Mouse (Mus musculus): ENCODE data around the gene Pgm1. TPM values are rescaled to one million over a fixed set of nuclear protein-coding genes. Genes with fewer than 3 reads are reported as not detected.

Pgm1 gene
- 30.8 and 32.1 TPM in 2 replicates for polyA plus RNA-seq (2015; fragmentation: Nextera tagmentation; extraction: Ambion mirVana)

- peaks cover 15% of the 10 kb centered on the region for H3K4me1 ChIP-seq
- H3K9me3 ChIP-seq (replicated peaks), result no peaks in the 10 kb centered on the region
- 4% methylated on average over 23 of the region's 23 CpGs for WGBS
- H3K9ac ChIP-seq, result peak within 1 kb of the TSS; percentile 77
- H3K4me3 ChIP-seq, result peak within 1 kb of the TSS; percentile 64
- peak within 1 kb of the TSS; percentile 92 for H3K4me2 ChIP-seq
- no peaks in the 10 kb centered on the region for H3K36me3 ChIP-seq (ENCODE audit: poor library complexity, severe bottlenecking)
- H3K27ac ChIP-seq, result peak within 1 kb of the TSS; percentile 54
- no peaks in the 10 kb centered on the region for H3K27me3 ChIP-seq
- ATAC-seq, result peak; percentile 86
Observed at GRCm38 (mm10) chr4:99929149-99929612, at the start of gene Pgm1. TSS of gene Pgm1 (plus strand) at chr4:99929414.

- peaks cover 6% of the 10 kb centered on the region for H3K4me1 ChIP-seq
- H3K27ac ChIP-seq, result no peak overlapping the region
- no peak for ATAC-seq
Observed at GRCm38 (mm10) chr4:99881882-99882281, 47.3 kb upstream of the Pgm1 start.

GRCm38 (mm10) chr4:99882405-99882804, 46.8 kb upstream of the Pgm1 start:
- peaks cover 6% of the 10 kb centered on the region for H3K4me1 ChIP-seq
- H3K4me2 ChIP-seq, result no peak overlapping the region
- H3K4me3 ChIP-seq, result no peak overlapping the region
- no peak for ATAC-seq
- no peaks in the 10 kb centered on the region for H3K36me3 ChIP-seq (ENCODE audit: poor library complexity, severe bottlenecking)
- H3K27ac ChIP-seq, result no peak overlapping the region
- H3K9me3 ChIP-seq (replicated peaks), result no peaks in the 10 kb centered on the region
- H3K27me3 ChIP-seq, result no peaks in the 10 kb centered on the region
- no peak overlapping the region for H3K9ac ChIP-seq

More at GRCm38 (mm10) chr4:99881882-99882281, 47.3 kb upstream of the Pgm1 start:
- H3K9ac ChIP-seq, result no peak overlapping the region
- no peaks in the 10 kb centered on the region for H3K27me3 ChIP-seq
- no peaks in the 10 kb centered on the region for H3K9me3 ChIP-seq (replicated peaks)
- no peak overlapping the region for H3K4me2 ChIP-seq
- H3K4me3 ChIP-seq, result no peak overlapping the region
- no peaks in the 10 kb centered on the region for H3K36me3 ChIP-seq (ENCODE audit: poor library complexity, severe bottlenecking)

- Histone ChIP-seq H3K4me2 (no peak overlapping the region), H3K9me3 (replicated peaks) (no peaks in the 10 kb centered on the region), H3K4me3 (no peak overlapping the region), H3K27ac (no peak overlapping the region), H3K9ac (no peak overlapping the region), H3K4me1 (no peaks in the 10 kb centered on the region), H3K36me3 (ENCODE audit: poor library complexity, severe bottlenecking) (no peaks in the 10 kb centered on the region), H3K27me3 (no peaks in the 10 kb centered on the region)
- WGBS, result 68% methylated on average over 4 of the region's 4 CpGs
- no peak for ATAC-seq
Observed at GRCm38 (mm10) chr4:99913894-99914451, 15.2 kb upstream of the Pgm1 start.

GRCm38 (mm10) chr4:99926380-99926779, 2.8 kb upstream of the Pgm1 start:
- no peak for ATAC-seq
- Histone ChIP-seq H3K27me3 (no peaks in the 10 kb centered on the region), H3K27ac (no peak overlapping the region), H3K4me1 (peaks cover 15% of the 10 kb centered on the region), H3K9me3 (replicated peaks) (no peaks in the 10 kb centered on the region), H3K9ac (no peak overlapping the region), H3K4me3 (no peak overlapping the region), H3K4me2 (no peak overlapping the region), H3K36me3 (ENCODE audit: poor library complexity, severe bottlenecking) (no peaks in the 10 kb centered on the region)
- WGBS, result 88% methylated on average over 4 of the region's 4 CpGs

- Histone ChIP-seq H3K4me1 (peaks cover 15% of the 10 kb centered on the region), H3K36me3 (ENCODE audit: poor library complexity, severe bottlenecking) (no peaks in the 10 kb centered on the region), H3K4me3 (no peak overlapping the region), H3K4me2 (no peak overlapping the region), H3K27me3 (no peaks in the 10 kb centered on the region), H3K9me3 (replicated peaks) (no peaks in the 10 kb centered on the region), H3K27ac (no peak overlapping the region), H3K9ac (no peak overlapping the region)
- ATAC-seq, result no peak
- 87% methylated on average over 6 of the region's 6 CpGs for WGBS
Observed at GRCm38 (mm10) chr4:99928521-99928920, 693 bp upstream of the Pgm1 start.

- Histone ChIP-seq H3K4me2 (peak within 1 kb of the TSS; percentile 92), H3K36me3 (ENCODE audit: poor library complexity, severe bottlenecking) (no peaks in the 10 kb centered on the region), H3K9me3 (replicated peaks) (no peaks in the 10 kb centered on the region), H3K27ac (peak within 1 kb of the TSS; percentile 54), H3K9ac (peak within 1 kb of the TSS; percentile 77), H3K4me1 (peaks cover 15% of the 10 kb centered on the region), H3K4me3 (peak within 1 kb of the TSS; percentile 64), H3K27me3 (no peaks in the 10 kb centered on the region)
- peak; percentile 95 for ATAC-seq
- under 1% methylated on average over 56 of the region's 57 CpGs for WGBS
Observed at GRCm38 (mm10) chr4:99929613-99930517, 651 bp downstream of the Pgm1 start, which contains the start of gene Itgb3bp. TSS of gene Itgb3bp (minus strand) at chr4:99929813.

- H3K9ac ChIP-seq, result no peak overlapping the region
- no peaks in the 10 kb centered on the region for H3K27me3 ChIP-seq
- no peaks in the 10 kb centered on the region for H3K36me3 ChIP-seq (ENCODE audit: poor library complexity, severe bottlenecking)
- H3K4me3 ChIP-seq, result no peak overlapping the region
- ATAC-seq, result no peak
- H3K4me1 ChIP-seq, result peaks cover 15% of the 10 kb centered on the region
- no peaks in the 10 kb centered on the region for H3K9me3 ChIP-seq (replicated peaks)
- 49% methylated on average over 10 of the region's 10 CpGs for WGBS
- no peak overlapping the region for H3K27ac ChIP-seq
- peak overlapping the region; percentile 92 for H3K4me2 ChIP-seq
Observed at GRCm38 (mm10) chr4:99930518-99931239, 1.5 kb downstream of the Pgm1 start.

- no peaks in the 10 kb centered on the region for H3K27me3 ChIP-seq
- no peaks in the 10 kb centered on the region for H3K9me3 ChIP-seq (replicated peaks)
- H3K4me1 ChIP-seq, result peaks cover 15% of the 10 kb centered on the region
- no peak overlapping the region for H3K27ac ChIP-seq
- H3K4me2 ChIP-seq, result 0 out of 2 replicates have a peak overlapping the region, but pooled peaks have one; percentile 92
- H3K9ac ChIP-seq, result no peak overlapping the region
- ATAC-seq, result no peak
- WGBS, result 65% methylated on average over 11 of the region's 11 CpGs
- no peaks in the 10 kb centered on the region for H3K36me3 ChIP-seq (ENCODE audit: poor library complexity, severe bottlenecking)
- no peak overlapping the region for H3K4me3 ChIP-seq
Observed at GRCm38 (mm10) chr4:99931240-99931580, 2.0 kb downstream of the Pgm1 start.

GRCm38 (mm10) chr4:99931807-99932206, 2.6 kb downstream of the Pgm1 start:
- Histone ChIP-seq H3K9ac (no peak overlapping the region), H3K27me3 (no peaks in the 10 kb centered on the region), H3K27ac (no peak overlapping the region), H3K9me3 (replicated peaks) (no peaks in the 10 kb centered on the region), H3K4me1 (peaks cover 15% of the 10 kb centered on the region), H3K36me3 (ENCODE audit: poor library complexity, severe bottlenecking) (no peaks in the 10 kb centered on the region), H3K4me3 (no peak overlapping the region), H3K4me2 (no peak overlapping the region)
- 92% methylated on average over 4 of the region's 4 CpGs for WGBS
- no peak for ATAC-seq

- H3K27ac ChIP-seq, result no peak overlapping the region
- H3K4me1 ChIP-seq, result peaks cover 11% of the 10 kb centered on the region
- H3K27me3 ChIP-seq, result no peaks in the 10 kb centered on the region
- no peak overlapping the region for H3K9ac ChIP-seq
- H3K9me3 ChIP-seq (replicated peaks), result no peaks in the 10 kb centered on the region
- 97% methylated on average over 7 of the region's 7 CpGs for WGBS
- ATAC-seq, result no peak
- no peak overlapping the region for H3K4me3 ChIP-seq
- no peaks in the 10 kb centered on the region for H3K36me3 ChIP-seq (ENCODE audit: poor library complexity, severe bottlenecking)
- no peak overlapping the region for H3K4me2 ChIP-seq
Observed at GRCm38 (mm10) chr4:99934859-99935258, 5.6 kb downstream of the Pgm1 start.

GRCm38 (mm10) chr4:99936278-99936677, 7.1 kb downstream of the Pgm1 start:
- Histone ChIP-seq H3K9me3 (replicated peaks) (no peaks in the 10 kb centered on the region), H3K27me3 (no peaks in the 10 kb centered on the region), H3K4me2 (no peak overlapping the region), H3K4me1 (no peaks in the 10 kb centered on the region), H3K9ac (no peak overlapping the region), H3K27ac (no peak overlapping the region), H3K4me3 (no peak overlapping the region), H3K36me3 (ENCODE audit: poor library complexity, severe bottlenecking) (no peaks in the 10 kb centered on the region)
- 93% methylated on average over 5 of the region's 5 CpGs for WGBS
- ATAC-seq, result no peak
